Mouse (Mus musculus) lung, postnatal 0 days (tissue): ENCODE results near the gene Hist1h2ab.

Experiments
- CTCF ChIP-seq: IDR thresholded peaks from 2 replicates; pipeline ENCODE4 v1.5.1; 2016; ENCODE audit warnings: antibody characterized with exemption, mild to moderate bottlenecking
- EP300 ChIP-seq: IDR thresholded peaks from 2 replicates; pipeline ENCODE4 v1.6.1; 2016; ENCODE audit warnings: antibody characterized with exemption, mild to moderate bottlenecking, control low read depth

DNA sequence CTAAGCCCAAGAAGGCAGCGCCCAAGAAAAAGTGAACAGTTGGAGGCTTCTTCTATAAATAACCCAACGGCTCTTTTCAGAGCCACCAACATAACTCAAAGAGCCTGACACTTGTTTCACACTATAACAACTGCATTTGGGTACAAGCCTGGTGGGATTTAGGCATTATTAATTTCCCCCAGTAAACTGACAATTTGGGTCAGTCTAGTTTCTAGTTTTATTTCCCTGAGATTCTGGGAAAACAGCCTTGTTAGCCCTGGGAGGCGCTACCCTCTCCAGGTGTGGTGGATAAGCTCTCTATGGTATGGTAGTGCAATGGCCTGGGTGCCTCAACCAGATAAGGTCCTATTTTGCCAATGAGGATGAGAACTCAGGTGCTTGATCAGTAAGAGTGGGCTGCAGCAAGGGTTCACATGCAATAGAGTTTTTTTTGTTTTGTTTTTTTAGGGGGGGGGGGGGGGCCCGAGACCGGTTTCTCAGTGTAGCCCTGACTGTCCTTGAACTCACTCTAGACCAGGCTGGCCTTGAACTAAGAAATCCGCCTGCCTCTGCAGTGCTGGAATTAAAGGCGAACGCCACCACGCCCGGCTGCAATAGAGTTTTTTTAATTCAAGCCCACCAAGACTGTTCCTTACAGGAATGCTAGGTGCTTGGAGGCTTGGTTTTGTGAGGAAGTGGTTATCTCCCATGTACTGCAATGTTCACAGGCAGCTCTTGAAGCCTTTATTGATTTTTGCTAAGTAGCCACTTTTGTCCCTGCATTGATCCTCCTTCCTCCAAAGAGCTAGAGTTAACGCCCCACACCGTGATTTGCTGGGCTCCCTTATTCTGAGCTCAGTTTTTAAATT is 13.6 kb downstream of the Hist1h2ab start:
- TF ChIP-seq CTCF (no peak), EP300 (no peak)
